Mouse (Mus musculus) E14TG2a.4 (cell line): ENCODE measurements around the gene Prss2.

Experiments
- CTCF ChIP-seq: conservative IDR thresholded peaks from 2 replicates; pipeline ENCODE4 v1.5.1; 2014; ENCODE audit warnings: low read length
- NANOG ChIP-seq: IDR thresholded peaks from 2 replicates; pipeline ENCODE4 v1.6.1; 2014; ENCODE audit warnings: borderline replicate concordance, low read length, mixed read lengths
- POU5F1 ChIP-seq: IDR thresholded peaks from 2 replicates; pipeline ENCODE4 v1.6.1; 2014; ENCODE audit warnings: low read length, borderline replicate concordance

- TF ChIP-seq CTCF (no peak), POU5F1 (no peak), NANOG (no peak)
Observed at GRCm38 (mm10) chr6:41559331-41559730, 37.7 kb downstream of the Prss2 start.
